Mouse (Mus musculus) heart, adult 2 months (tissue): Measurements from ENCODE around the gene Arntl.

Experiments used
- CTCF ChIP-seq: fragments of 200-600 bp; IDR thresholded peaks from 2 replicates; pipeline ENCODE4 v1.8.1; 2022; ENCODE audit warnings: antibody characterized with exemption, mild to moderate bottlenecking, moderate library complexity
- EP300 ChIP-seq: fragments of 200-500 bp; IDR thresholded peaks from 2 replicates; pipeline ENCODE4 v1.6.1; 2011; ENCODE audit warnings: low read depth, low read length, control low read depth; ENCODE audit not compliant: insufficient read depth
- POLR2A ChIP-seq: fragments of 200-500 bp; IDR thresholded peaks from 2 replicates; pipeline ENCODE4 v1.6.1; 2011; ENCODE audit warnings: mild to moderate bottlenecking, low read depth, low read length, control low read depth; ENCODE audit not compliant: insufficient read depth

DNA sequence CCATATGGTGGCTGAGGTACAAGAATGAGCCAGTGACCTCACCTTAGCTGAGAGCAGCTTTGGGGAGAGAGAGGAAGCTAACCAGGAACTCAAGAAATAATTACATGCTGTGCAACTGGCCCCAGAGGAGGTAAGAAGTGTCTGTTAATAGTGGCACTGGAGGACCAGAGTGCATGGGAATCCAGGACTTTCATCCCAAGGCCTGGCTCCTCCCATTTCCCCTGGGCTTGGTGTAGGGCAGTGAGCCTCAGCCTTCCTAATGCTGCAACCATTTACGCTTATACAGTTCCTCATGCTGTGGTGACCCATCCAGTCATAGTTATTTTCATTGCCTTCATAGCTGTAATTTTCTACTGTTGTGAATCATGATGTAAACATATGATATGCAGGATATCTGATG, 17.4 kb downstream of the Arntl start:
- TF ChIP-seq CTCF (no peak), POLR2A (no peak), EP300 (no peak)
